Mouse (Mus musculus) lung, embryonic 16.5 days (tissue): ENCODE data around the gene Tom1l1. TPM values are rescaled to one million over a fixed set of nuclear protein-coding genes. Genes with fewer than 3 reads are reported as not detected.

Experiments
- ATAC-seq: fragments of 200-750 bp; cut with Nextera tagmentation; 2 replicates; pipeline ENCODE4 v1.8.0; 2017; ENCODE audit warnings: low read depth, mild to moderate bottlenecking, moderate library complexity
- H3K27ac ChIP-seq: fragments of 300-500 bp; sonication (generic); 2 replicates; pipeline ENCODE4 v1.5.1; 2014; ENCODE audit warnings: mild to moderate bottlenecking, control low read depth, low read length
- H3K27me3 ChIP-seq: fragments of 300-500 bp; sonication (generic); 2 replicates; pipeline ENCODE4 v1.6.1; 2014; ENCODE audit warnings: low read depth, low read length, mixed read lengths; ENCODE audit not compliant: control insufficient read depth, insufficient read depth
- H3K36me3 ChIP-seq: fragments of 300-500 bp; sonication (generic); 2 replicates; pipeline ENCODE4 v1.6.1; 2014; ENCODE audit warnings: low read length; ENCODE audit not compliant: control insufficient read depth, insufficient read depth
- H3K4me1 ChIP-seq: fragments of 300-500 bp; sonication (generic); replicated peaks from 2 replicates; pipeline ENCODE4 v1.6.1; 2014; ENCODE audit warnings: low read length, mixed read lengths; ENCODE audit not compliant: control insufficient read depth, insufficient read depth
- H3K4me2 ChIP-seq: fragments of 300-500 bp; sonication (generic); 2 replicates; pipeline ENCODE4 v1.6.1; 2014; ENCODE audit warnings: low read depth, low read length, control low read depth
- H3K4me3 ChIP-seq: fragments of 300-500 bp; sonication (generic); 2 replicates; pipeline ENCODE4 v1.5.1; 2014; ENCODE audit warnings: mild to moderate bottlenecking, low read length, control low read depth
- H3K9ac ChIP-seq: fragments of 300-500 bp; sonication (generic); 2 replicates; pipeline ENCODE4 v1.6.1; 2014; ENCODE audit warnings: low read length, control low read depth
- H3K9me3 ChIP-seq: fragments of 300-500 bp; sonication (generic); 2 replicates; pipeline ENCODE4 v1.6.1; 2016; ENCODE audit warnings: low read length; ENCODE audit not compliant: control insufficient read depth
- WGBS: fragments of 180-500 bp; shearing (Covaris S2); extraction: QIAGEN DNeasy Blood & Tissue Kit; methylation state at CpG from one replicate; pipeline ENCODE4 v1.1.7; 2014; 5-methylcytosine and 5-hydroxymethylcytosine counted together
- polyA plus RNA-seq: library from polyadenylated mRNA; unstranded; fragments of >200 nt; fragmentation: Nextera tagmentation; extraction: Ambion mirVana; gene quantifications from 2 replicates; pipeline ENCODE4 v1.2.1, GENCODE M21; 2015

The Tom1l1 gene
- polyA plus RNA-seq, 1 experiment from 2014 or later: 40.3 TPM

- 88% methylated on average over 3 of the region's 3 CpGs for WGBS
- no peaks in the 10 kb centered on the region for H3K9me3 ChIP-seq
- H3K4me3 ChIP-seq: no peak overlapping the region
- H3K36me3 ChIP-seq: no peaks in the 10 kb centered on the region
- peaks cover 10% of the 10 kb centered on the region for H3K4me1 ChIP-seq
- ATAC-seq: no peak
- no peak overlapping the region for H3K27ac ChIP-seq
- no peaks in the 10 kb centered on the region for H3K27me3 ChIP-seq
- H3K9ac ChIP-seq: no peak overlapping the region
- no peak overlapping the region for H3K4me2 ChIP-seq
Observed at GRCm38 (mm10) chr11:90634661-90635060, 53.5 kb downstream of the Tom1l1 start.

- H3K27me3 ChIP-seq: no peaks in the 10 kb centered on the region
- ATAC-seq: no peak
- no peak overlapping the region for H3K4me3 ChIP-seq
- no peak overlapping the region for H3K4me2 ChIP-seq
- no peaks in the 10 kb centered on the region for H3K9me3 ChIP-seq
- H3K36me3 ChIP-seq: no peaks in the 10 kb centered on the region
- WGBS: 79% methylated on average over 2 of the region's 2 CpGs
- H3K4me1 ChIP-seq: peaks cover 5% of the 10 kb centered on the region; the same call in 1 of the 2 replicates
- H3K9ac ChIP-seq: no peak overlapping the region
- H3K27ac ChIP-seq: no peak overlapping the region
Observed at GRCm38 (mm10) chr11:90632480-90632879, 55.7 kb downstream of the Tom1l1 start.

- Histone ChIP-seq H3K27ac (no peak overlapping the region), H3K27me3 (no peaks in the 10 kb centered on the region), H3K4me2 (no peak overlapping the region), H3K4me3 (no peak overlapping the region), H3K9ac (no peak overlapping the region), H3K4me1 (no peaks in the 10 kb centered on the region), H3K9me3 (no peaks in the 10 kb centered on the region), H3K36me3 (no peaks in the 10 kb centered on the region)
- 33% methylated on average over 1 of the region's 1 CpGs for WGBS
- ATAC-seq: no peak
Observed at GRCm38 (mm10) chr11:90627751-90628150, 60.4 kb downstream of the Tom1l1 start.

GRCm38 (mm10) chr11:90625174-90625573 is 63.0 kb downstream of the Tom1l1 start:
- H3K4me3 ChIP-seq: no peak overlapping the region

GRCm38 (mm10) chr11:90623477-90623876 is 64.7 kb downstream of the Tom1l1 start:
- Histone ChIP-seq H3K27me3 (no peaks in the 10 kb centered on the region), H3K36me3 (no peaks in the 10 kb centered on the region), H3K27ac (no peak overlapping the region), H3K4me1 (no peaks in the 10 kb centered on the region), H3K9me3 (no peaks in the 10 kb centered on the region), H3K4me2 (no peak overlapping the region), H3K4me3 (no peak overlapping the region), H3K9ac (no peak overlapping the region)
- ATAC-seq: no peak
- WGBS: 52% methylated on average over 6 of the region's 6 CpGs

More at GRCm38 (mm10) chr11:90625174-90625573, 63.0 kb downstream of the Tom1l1 start:
- ATAC-seq: no peak
- Histone ChIP-seq H3K27ac (no peak overlapping the region), H3K4me2 (no peak overlapping the region), H3K27me3 (no peaks in the 10 kb centered on the region), H3K36me3 (no peaks in the 10 kb centered on the region), H3K4me1 (no peaks in the 10 kb centered on the region), H3K9me3 (no peaks in the 10 kb centered on the region), H3K9ac (no peak overlapping the region)
- 64% methylated on average over 1 of the region's 1 CpGs for WGBS

- no peaks in the 10 kb centered on the region for H3K9me3 ChIP-seq
- no peak overlapping the region for H3K4me2 ChIP-seq
- no peaks in the 10 kb centered on the region for H3K27me3 ChIP-seq
- H3K4me1 ChIP-seq: no peaks in the 10 kb centered on the region
- 89% methylated on average over 7 of the region's 7 CpGs for WGBS
- H3K36me3 ChIP-seq: no peaks in the 10 kb centered on the region
- no peak overlapping the region for H3K27ac ChIP-seq
- no peak overlapping the region for H3K4me3 ChIP-seq
- no peak for ATAC-seq
- H3K9ac ChIP-seq: no peak overlapping the region
Observed at GRCm38 (mm10) chr11:90622500-90622899, 65.7 kb downstream of the Tom1l1 start.

GRCm38 (mm10) chr11:90622044-90622443 is 66.1 kb downstream of the Tom1l1 start:
- no peak for ATAC-seq
- 88% methylated on average over 12 of the region's 12 CpGs for WGBS
- Histone ChIP-seq H3K9me3 (no peaks in the 10 kb centered on the region), H3K4me2 (no peak overlapping the region), H3K27ac (no peak overlapping the region), H3K9ac (no peak overlapping the region), H3K4me3 (no peak overlapping the region), H3K36me3 (no peaks in the 10 kb centered on the region), H3K27me3 (no peaks in the 10 kb centered on the region), H3K4me1 (no peaks in the 10 kb centered on the region)

- H3K4me3 ChIP-seq: no peak overlapping the region
Observed at GRCm38 (mm10) chr11:90616431-90616830, 71.7 kb downstream of the Tom1l1 start.

GRCm38 (mm10) chr11:90614743-90615142 is 73.4 kb downstream of the Tom1l1 start:
- 0 out of 2 replicates have a peak, but pooled peaks cover 2% of the 10 kb centered on the region for H3K36me3 ChIP-seq
- WGBS: 72% methylated on average over 6 of the region's 6 CpGs
- no peak overlapping the region for H3K27ac ChIP-seq
- H3K27me3 ChIP-seq: no peaks in the 10 kb centered on the region
- ATAC-seq: no peak
- no peaks in the 10 kb centered on the region for H3K9me3 ChIP-seq
- H3K9ac ChIP-seq: no peak overlapping the region
- H3K4me1 ChIP-seq: no peaks in the 10 kb centered on the region
- H3K4me2 ChIP-seq: no peak overlapping the region
- no peak overlapping the region for H3K4me3 ChIP-seq

More at GRCm38 (mm10) chr11:90616431-90616830, 71.7 kb downstream of the Tom1l1 start:
- Histone ChIP-seq H3K4me2 (no peak overlapping the region), H3K9me3 (no peaks in the 10 kb centered on the region), H3K9ac (no peak overlapping the region), H3K36me3 (no peaks in the 10 kb centered on the region), H3K4me1 (no peaks in the 10 kb centered on the region), H3K27me3 (no peaks in the 10 kb centered on the region), H3K27ac (no peak overlapping the region)
- no peak for ATAC-seq

- Histone ChIP-seq H3K4me3 (no peak overlapping the region), H3K36me3 (0 out of 2 replicates have a peak, but pooled peaks cover 2% of the 10 kb centered on the region), H3K4me2 (no peak overlapping the region), H3K9me3 (no peaks in the 10 kb centered on the region), H3K27me3 (no peaks in the 10 kb centered on the region), H3K4me1 (no peaks in the 10 kb centered on the region), H3K27ac (no peak overlapping the region), H3K9ac (no peak overlapping the region)
- ATAC-seq: no peak
Observed at GRCm38 (mm10) chr11:90612118-90612517, 76.0 kb downstream of the Tom1l1 start.
